Mouse (Mus musculus): ENCODE measurements around the gene Krt23. TPM values are rescaled to one million over a fixed set of nuclear protein-coding genes. Genes with fewer than 3 reads are reported as not detected.

Krt23 gene
- total and polyA plus RNA-seq, 3 experiments: not detected

- Histone ChIP-seq H3K9me3 (replicated peaks) (no peaks in the 10 kb centered on the region), H3K27me3 (ENCODE audit: insufficient read depth, low read length) (peaks cover 2% of the 10 kb centered on the region; the same call in 1 of the 2 replicates), H3K4me3 (ENCODE audit: low read depth, low read length) (no peak overlapping the region), H3K36me3 (replicated peaks) (no peaks in the 10 kb centered on the region), H3K4me1 (ENCODE audit: insufficient read depth, low read depth, low read length) (no peaks in the 10 kb centered on the region)
- TF ChIP-seq TAL1 (conservative IDR thresholded peaks at IDR 0.05; ENCODE audit: low read depth, low read length): no peak
- TF ChIP-seq CTCF (IDR thresholded peaks at IDR 0.05; ENCODE audit: low read depth, low read length): no peak
- no peak for TF ChIP-seq GATA1 (IDR thresholded peaks at IDR 0.05; ENCODE audit: borderline replicate concordance, low read length)
- TF ChIP-seq GATA2 (IDR thresholded peaks at IDR 0.05; ENCODE audit: borderline replicate concordance, low read depth, low read length): no peak
- no peak for DNase-seq (ENCODE audit: low spot score)
- no peak for ATAC-seq (ENCODE audit: extremely low read depth, insufficient number of reproducible peaks, low FRiP score, poor library complexity, severe bottlenecking)
Observed at GRCm38 (mm10) chr11:99448769-99449168, 44.2 kb downstream of the Krt23 start.

- no peak for TF ChIP-seq GATA2 (IDR thresholded peaks at IDR 0.05; ENCODE audit: borderline replicate concordance, low read depth, low read length)
- TF ChIP-seq GATA1 (IDR thresholded peaks at IDR 0.05; ENCODE audit: borderline replicate concordance, low read length): no peak
- no peak for TF ChIP-seq POLR2AphosphoS5 (IDR thresholded peaks at IDR 0.05; ENCODE audit: insufficient replicate concordance, low read depth, low read length)
- no peak for TF ChIP-seq TAL1 (conservative IDR thresholded peaks at IDR 0.05; ENCODE audit: low read depth, low read length)
- no peak for TF ChIP-seq CTCF (IDR thresholded peaks at IDR 0.05; ENCODE audit: low read depth, low read length)
- no peaks in the 10 kb centered on the region for H3K9me3 ChIP-seq (replicated peaks)
- no peak overlapping the region for H3K4me3 ChIP-seq (ENCODE audit: low read depth, low read length)
- 0 out of 2 replicates have a peak, but pooled peaks cover 2% of the 10 kb centered on the region for H3K27me3 ChIP-seq (ENCODE audit: insufficient read depth, low read length)
- ATAC-seq (ENCODE audit: extremely low read depth, insufficient number of reproducible peaks, low FRiP score, poor library complexity, severe bottlenecking): no peak
- no peaks in the 10 kb centered on the region for H3K36me3 ChIP-seq (replicated peaks)
- H3K4me1 ChIP-seq (ENCODE audit: insufficient read depth, low read depth, low read length): no peaks in the 10 kb centered on the region
- DNase-seq (ENCODE audit: low spot score): no peak
Observed at GRCm38 (mm10) chr11:99441220-99441619, 51.7 kb downstream of the Krt23 start.

GRCm38 (mm10) chr11:99439465-99439864 is 53.5 kb downstream of the Krt23 start:
- Histone ChIP-seq H3K9me3 (replicated peaks) (no peaks in the 10 kb centered on the region), H3K4me1 (ENCODE audit: insufficient read depth, low read depth, low read length) (no peaks in the 10 kb centered on the region), H3K36me3 (replicated peaks) (no peaks in the 10 kb centered on the region), H3K4me3 (ENCODE audit: low read depth, low read length) (no peak overlapping the region), H3K27me3 (ENCODE audit: insufficient read depth, low read length) (0 out of 2 replicates have a peak, but pooled peaks cover 2% of the 10 kb centered on the region)
- TF ChIP-seq GATA1 (IDR thresholded peaks at IDR 0.05; ENCODE audit: borderline replicate concordance, low read length) (no peak), TAL1 (conservative IDR thresholded peaks at IDR 0.05; ENCODE audit: low read depth, low read length) (no peak)
- ATAC-seq (ENCODE audit: extremely low read depth, insufficient number of reproducible peaks, low FRiP score, poor library complexity, severe bottlenecking): no peak
- DNase-seq (ENCODE audit: low spot score): no peak

- Histone ChIP-seq H3K9me3 (replicated peaks) (no peaks in the 10 kb centered on the region), H3K4me3 (ENCODE audit: low read depth, low read length) (no peak within 1 kb of the TSS), H3K27me3 (ENCODE audit: insufficient read depth, low read length) (0 out of 2 replicates have a peak, but pooled peaks cover 2% of the 10 kb centered on the region), H3K4me1 (ENCODE audit: insufficient read depth, low read depth, low read length) (no peaks in the 10 kb centered on the region), H3K36me3 (replicated peaks) (no peaks in the 10 kb centered on the region)
- DNase-seq (ENCODE audit: low spot score): no peak
- ATAC-seq (ENCODE audit: extremely low read depth, insufficient number of reproducible peaks, low FRiP score, poor library complexity, severe bottlenecking): no peak
- TF ChIP-seq POLR2AphosphoS5 (IDR thresholded peaks at IDR 0.05; ENCODE audit: insufficient replicate concordance, low read depth, low read length) (no peak), TAL1 (conservative IDR thresholded peaks at IDR 0.05; ENCODE audit: low read depth, low read length) (no peak), GATA1 (IDR thresholded peaks at IDR 0.05; ENCODE audit: borderline replicate concordance, low read length) (no peak), GATA2 (IDR thresholded peaks at IDR 0.05; ENCODE audit: borderline replicate concordance, low read depth, low read length) (no peak), CTCF (IDR thresholded peaks at IDR 0.05; ENCODE audit: low read depth, low read length) (no peak)
Observed at GRCm38 (mm10) chr11:99437972-99438371, 55.0 kb downstream of the Krt23 start, which contains the start of gene Krt20. Krt20 (minus strand) TSS chr11:99438150.

- Histone ChIP-seq H3K4me3 (ENCODE audit: low read depth, low read length) (no peak overlapping the region), H3K9me3 (replicated peaks) (no peaks in the 10 kb centered on the region), H3K36me3 (replicated peaks) (no peaks in the 10 kb centered on the region), H3K27me3 (ENCODE audit: insufficient read depth, low read length) (0 out of 2 replicates have a peak, but pooled peaks cover 2% of the 10 kb centered on the region), H3K4me1 (ENCODE audit: insufficient read depth, low read depth, low read length) (no peaks in the 10 kb centered on the region)
- DNase-seq (ENCODE audit: low spot score): no peak
- ATAC-seq (ENCODE audit: extremely low read depth, insufficient number of reproducible peaks, low FRiP score, poor library complexity, severe bottlenecking): no peak
- TF ChIP-seq CTCF (IDR thresholded peaks at IDR 0.05; ENCODE audit: low read depth, low read length) (no peak), GATA1 (IDR thresholded peaks at IDR 0.05; ENCODE audit: borderline replicate concordance, low read length) (no peak), TAL1 (conservative IDR thresholded peaks at IDR 0.05; ENCODE audit: low read depth, low read length) (no peak), GATA2 (IDR thresholded peaks at IDR 0.05; ENCODE audit: borderline replicate concordance, low read depth, low read length) (no peak), POLR2AphosphoS5 (IDR thresholded peaks at IDR 0.05; ENCODE audit: insufficient replicate concordance, low read depth, low read length) (no peak)
Observed at GRCm38 (mm10) chr11:99436625-99437024, 56.3 kb downstream of the Krt23 start.

- DNase-seq (ENCODE audit: low spot score) (no peak), ATAC-seq (ENCODE audit: extremely low read depth, insufficient number of reproducible peaks, low FRiP score, poor library complexity, severe bottlenecking) (no peak)
- no peaks in the 10 kb centered on the region for H3K9me3 ChIP-seq (replicated peaks)
- no peaks in the 10 kb centered on the region for H3K36me3 ChIP-seq (replicated peaks)
- H3K4me3 ChIP-seq (ENCODE audit: low read depth, low read length): no peak overlapping the region
- H3K4me1 ChIP-seq (ENCODE audit: insufficient read depth, low read depth, low read length): no peaks in the 10 kb centered on the region
- TF ChIP-seq CTCF (IDR thresholded peaks at IDR 0.05; ENCODE audit: low read depth, low read length) (no peak), POLR2AphosphoS5 (IDR thresholded peaks at IDR 0.05; ENCODE audit: insufficient replicate concordance, low read depth, low read length) (no peak), TAL1 (conservative IDR thresholded peaks at IDR 0.05; ENCODE audit: low read depth, low read length) (no peak), GATA1 (IDR thresholded peaks at IDR 0.05; ENCODE audit: borderline replicate concordance, low read length) (no peak), GATA2 (IDR thresholded peaks at IDR 0.05; ENCODE audit: borderline replicate concordance, low read depth, low read length) (no peak)
- no peaks in the 10 kb centered on the region for H3K27me3 ChIP-seq (ENCODE audit: insufficient read depth, low read length)
Observed at GRCm38 (mm10) chr11:99430670-99431069, 62.3 kb downstream of the Krt23 start.

Other genes with a start within 250 kb of the Krt23 start
Only the 20 nearest of the 31 such genes appear.
- gene Krt28, start 118.2 kb downstream of the Krt23 start, total RNA-seq (2014; fragmentation: Nextera tagmentation): not detected in 2 replicates
- 0.11 TPM in 1 of 2 replicates, not detected in the other for gene Krt28, start 118.2 kb downstream of the Krt23 start, total RNA-seq (2017)
- not detected in 2 replicates for gene Krt28, start 118.2 kb downstream of the Krt23 start, polyA plus RNA-seq (2012)
- 5.6 and 8.6 TPM in 2 replicates for gene Krt10, start 103.8 kb downstream of the Krt23 start, total RNA-seq (2014; fragmentation: Nextera tagmentation)
- 1.7 and 2.0 TPM in 2 replicates for gene Krt10, start 103.8 kb downstream of the Krt23 start, total RNA-seq (2017)
- gene Krt10, start 103.8 kb downstream of the Krt23 start, polyA plus RNA-seq (2012): 8.5 and 12.5 TPM in 2 replicates
- not detected in 2 replicates for gene Krt12, start 70.9 kb downstream of the Krt23 start, total RNA-seq (2014; fragmentation: Nextera tagmentation)
- 0.06 TPM in 1 of 2 replicates, not detected in the other for gene Krt12, start 70.9 kb downstream of the Krt23 start, total RNA-seq (2017)
- not detected in 2 replicates for gene Krt12, start 70.9 kb downstream of the Krt23 start, polyA plus RNA-seq (2012)
- not detected in 2 replicates for gene Krt20, start 55.0 kb downstream of the Krt23 start, total RNA-seq (2014; fragmentation: Nextera tagmentation)
- not detected in 2 replicates for gene Krt20, start 55.0 kb downstream of the Krt23 start, total RNA-seq (2017)
- not detected in 2 replicates for gene Krt20, start 55.0 kb downstream of the Krt23 start, polyA plus RNA-seq (2012)
- gene Krt39, start 28.2 kb upstream of the Krt23 start, total RNA-seq (2014; fragmentation: Nextera tagmentation): not detected in 2 replicates
- 0.05 TPM in 1 of 2 replicates, not detected in the other for gene Krt39, start 28.2 kb upstream of the Krt23 start, total RNA-seq (2017)
- not detected in 2 replicates for gene Krt39, start 28.2 kb upstream of the Krt23 start, polyA plus RNA-seq (2012)
- gene Krt40, start 50.0 kb upstream of the Krt23 start, total RNA-seq (2014; fragmentation: Nextera tagmentation): not detected in 2 replicates
- 0.16 TPM in 1 of 2 replicates, not detected in the other for gene Krt40, start 50.0 kb upstream of the Krt23 start, total RNA-seq (2017)
- not detected in 2 replicates for gene Krt40, start 50.0 kb upstream of the Krt23 start, polyA plus RNA-seq (2012)
- gene Krtap3-3, start 57.7 kb upstream of the Krt23 start, total RNA-seq (2014; fragmentation: Nextera tagmentation): not detected in 2 replicates
- gene Krtap3-3, start 57.7 kb upstream of the Krt23 start, total RNA-seq (2017): not detected in 2 replicates
- not detected in 2 replicates for gene Krtap3-3, start 57.7 kb upstream of the Krt23 start, polyA plus RNA-seq (2012)
- gene Krtap3-2, start 63.7 kb upstream of the Krt23 start, total RNA-seq (2014; fragmentation: Nextera tagmentation): not detected in 2 replicates
- 0.16 and 0.23 TPM in 2 replicates for gene Krtap3-2, start 63.7 kb upstream of the Krt23 start, total RNA-seq (2017)
- gene Krtap3-2, start 63.7 kb upstream of the Krt23 start, polyA plus RNA-seq (2012): not detected in 2 replicates
- not detected in 2 replicates for gene Gm11939, start 66.3 kb upstream of the Krt23 start, total RNA-seq (2014; fragmentation: Nextera tagmentation)
- not detected in 2 replicates for gene Gm11939, start 66.3 kb upstream of the Krt23 start, total RNA-seq (2017)
- gene Gm11939, start 66.3 kb upstream of the Krt23 start, polyA plus RNA-seq (2012): not detected in 2 replicates
- gene Krtap3-1, start 73.5 kb upstream of the Krt23 start, total RNA-seq (2014; fragmentation: Nextera tagmentation): not detected in 2 replicates
- not detected in 2 replicates for gene Krtap3-1, start 73.5 kb upstream of the Krt23 start, total RNA-seq (2017)
- gene Krtap3-1, start 73.5 kb upstream of the Krt23 start, polyA plus RNA-seq (2012): not detected in 2 replicates
- not detected in 2 replicates for gene Krtap1-5, start 87.9 kb upstream of the Krt23 start, total RNA-seq (2014; fragmentation: Nextera tagmentation)
- 0.11 and 0.12 TPM in 2 replicates for gene Krtap1-5, start 87.9 kb upstream of the Krt23 start, total RNA-seq (2017)
- not detected in 2 replicates for gene Krtap1-5, start 87.9 kb upstream of the Krt23 start, polyA plus RNA-seq (2012)
- not detected in 2 replicates for gene Krtap1-4, start 90.5 kb upstream of the Krt23 start, total RNA-seq (2014; fragmentation: Nextera tagmentation)
- gene Krtap1-4, start 90.5 kb upstream of the Krt23 start, total RNA-seq (2017): 0.41 TPM in 1 of 2 replicates, not detected in the other
- gene Krtap1-4, start 90.5 kb upstream of the Krt23 start, polyA plus RNA-seq (2012): not detected in 2 replicates
- not detected in 2 replicates for gene Krtap1-3, start 98.2 kb upstream of the Krt23 start, total RNA-seq (2014; fragmentation: Nextera tagmentation)
- not detected in 2 replicates for gene Krtap1-3, start 98.2 kb upstream of the Krt23 start, total RNA-seq (2017)
- not detected in 2 replicates for gene Krtap1-3, start 98.2 kb upstream of the Krt23 start, polyA plus RNA-seq (2012)
- gene Krtap9-3, start 105.0 kb upstream of the Krt23 start, total RNA-seq (2014; fragmentation: Nextera tagmentation): not detected in 2 replicates
- 0.49 TPM in 1 of 2 replicates, not detected in the other for gene Krtap9-3, start 105.0 kb upstream of the Krt23 start, total RNA-seq (2017)
- gene Krtap9-3, start 105.0 kb upstream of the Krt23 start, polyA plus RNA-seq (2012): not detected in 2 replicates
- not detected in 2 replicates for gene Gm11938, start 110.2 kb upstream of the Krt23 start, total RNA-seq (2014; fragmentation: Nextera tagmentation)
- gene Gm11938, start 110.2 kb upstream of the Krt23 start, total RNA-seq (2017): not detected in 2 replicates
- gene Gm11938, start 110.2 kb upstream of the Krt23 start, polyA plus RNA-seq (2012): not detected in 2 replicates
- not detected in 2 replicates for gene Gm11937, start 117.1 kb upstream of the Krt23 start, total RNA-seq (2014; fragmentation: Nextera tagmentation)
- gene Gm11937, start 117.1 kb upstream of the Krt23 start, total RNA-seq (2017): not detected in 2 replicates
- gene Gm11937, start 117.1 kb upstream of the Krt23 start, polyA plus RNA-seq (2012): not detected in 2 replicates
- not detected in 2 replicates for gene Krtap2-4, start 121.7 kb upstream of the Krt23 start, total RNA-seq (2014; fragmentation: Nextera tagmentation)
- gene Krtap2-4, start 121.7 kb upstream of the Krt23 start, total RNA-seq (2017): not detected in 2 replicates
- gene Krtap2-4, start 121.7 kb upstream of the Krt23 start, polyA plus RNA-seq (2012): not detected in 2 replicates
- not detected in 2 replicates for gene Gm11562, start 127.3 kb upstream of the Krt23 start, total RNA-seq (2014; fragmentation: Nextera tagmentation)
- not detected in 2 replicates for gene Gm11562, start 127.3 kb upstream of the Krt23 start, total RNA-seq (2017)
- gene Gm11562, start 127.3 kb upstream of the Krt23 start, polyA plus RNA-seq (2012): not detected in 2 replicates
- gene Krtap4-1, start 135.1 kb upstream of the Krt23 start, total RNA-seq (2014; fragmentation: Nextera tagmentation): not detected in 2 replicates
- gene Krtap4-1, start 135.1 kb upstream of the Krt23 start, total RNA-seq (2017): not detected in 2 replicates
- gene Krtap4-1, start 135.1 kb upstream of the Krt23 start, polyA plus RNA-seq (2012): not detected in 2 replicates
- not detected in 2 replicates for gene Krtap4-2, start 141.9 kb upstream of the Krt23 start, total RNA-seq (2014; fragmentation: Nextera tagmentation)
- gene Krtap4-2, start 141.9 kb upstream of the Krt23 start, total RNA-seq (2017): not detected in 2 replicates
- gene Krtap4-2, start 141.9 kb upstream of the Krt23 start, polyA plus RNA-seq (2012): not detected in 2 replicates